Mouse (Mus musculus) myocyte (in vitro differentiated cells): Measurements from ENCODE around the gene Ephb4.

Source experiments
- CEBPB ChIP-seq: IDR thresholded peaks from 2 replicates; pipeline ENCODE4 v1.6.1; 2011; ENCODE audit warnings: mild to moderate bottlenecking, moderate library complexity; ENCODE audit not compliant: poor library complexity, insufficient read depth, severe bottlenecking
- E2F4 ChIP-seq: IDR thresholded peaks from one replicate; pipeline ENCODE4 v1.6.1; 2011; ENCODE audit warnings: mild to moderate bottlenecking, control low read depth, moderate library complexity; ENCODE audit not compliant: insufficient read depth
- MAX ChIP-seq: IDR thresholded peaks from one replicate; pipeline ENCODE4 v1.6.1; 2011; ENCODE audit warnings: low read depth, mild to moderate bottlenecking, control low read depth
- MYOG ChIP-seq, 3 experiments: IDR thresholded peaks; one replicate each; pipeline ENCODE4 v1.6.1; 2011; ENCODE audit warnings: control low read depth in 2 of 3, low read depth in 2 of 3, mild to moderate bottlenecking in 2 of 3; ENCODE audit not compliant: insufficient read length in 2 of 3, control insufficient read depth in 1 of 3, insufficient read depth in 1 of 3
- POLR2A ChIP-seq: IDR thresholded peaks from one replicate; pipeline ENCODE4 v1.6.1; 2011; ENCODE audit warnings: low read depth, mild to moderate bottlenecking, control low read depth, moderate library complexity; ENCODE audit not compliant: insufficient read length
- POLR2AphosphoS2 ChIP-seq: IDR thresholded peaks from one replicate; pipeline ENCODE4 v1.6.1; 2011; ENCODE audit warnings: low read depth, control low read depth; ENCODE audit not compliant: insufficient read length
- TCF12 ChIP-seq: IDR thresholded peaks from one replicate; pipeline ENCODE4 v1.6.1; 2011; ENCODE audit warnings: mild to moderate bottlenecking, control low read depth; ENCODE audit not compliant: poor library complexity, insufficient read depth, severe bottlenecking
- TCF3 ChIP-seq: IDR thresholded peaks from one replicate; pipeline ENCODE4 v1.6.1; 2011; ENCODE audit warnings: low read depth, control low read depth; ENCODE audit not compliant: insufficient read length
- USF1 ChIP-seq: IDR thresholded peaks from one replicate; pipeline ENCODE4 v1.6.1; 2011; ENCODE audit warnings: low read depth, mild to moderate bottlenecking, control low read depth, moderate library complexity

DNA sequence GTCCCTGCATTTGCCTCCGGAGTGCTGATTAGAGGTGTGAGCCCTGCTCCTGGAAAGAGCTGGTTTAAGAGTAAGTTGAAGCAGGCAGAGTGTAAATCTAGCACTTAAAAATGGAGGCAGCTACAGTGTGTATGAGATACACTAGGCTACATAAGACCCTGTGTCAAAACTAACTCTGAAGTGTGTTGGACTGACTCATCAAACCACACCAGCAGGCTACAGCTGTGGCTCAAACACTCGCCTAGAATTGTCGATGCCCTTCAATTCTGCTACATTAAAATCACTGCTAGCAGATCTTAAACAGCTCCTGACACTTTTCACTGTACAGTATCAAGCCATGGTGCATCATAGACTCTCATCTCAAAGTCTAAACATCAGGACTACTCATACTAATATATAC is 45.7 kb upstream of the Ephb4 start:
- TF ChIP-seq POLR2A (no peak), MYOG (IDR thresholded peaks at IDR 0.05; ENCODE audit: control insufficient read depth in 1 of 3, insufficient read depth in 1 of 3, insufficient read length in 2 of 3, low read depth in 2 of 3) (no peak), CEBPB (no peak), POLR2AphosphoS2 (no peak), E2F4 (no peak), USF1 (no peak), TCF3 (no peak), MAX (no peak), TCF12 (no peak)
